1 mouse cellular context compared by ENCODE assay signal in the genomic region with DNA sequence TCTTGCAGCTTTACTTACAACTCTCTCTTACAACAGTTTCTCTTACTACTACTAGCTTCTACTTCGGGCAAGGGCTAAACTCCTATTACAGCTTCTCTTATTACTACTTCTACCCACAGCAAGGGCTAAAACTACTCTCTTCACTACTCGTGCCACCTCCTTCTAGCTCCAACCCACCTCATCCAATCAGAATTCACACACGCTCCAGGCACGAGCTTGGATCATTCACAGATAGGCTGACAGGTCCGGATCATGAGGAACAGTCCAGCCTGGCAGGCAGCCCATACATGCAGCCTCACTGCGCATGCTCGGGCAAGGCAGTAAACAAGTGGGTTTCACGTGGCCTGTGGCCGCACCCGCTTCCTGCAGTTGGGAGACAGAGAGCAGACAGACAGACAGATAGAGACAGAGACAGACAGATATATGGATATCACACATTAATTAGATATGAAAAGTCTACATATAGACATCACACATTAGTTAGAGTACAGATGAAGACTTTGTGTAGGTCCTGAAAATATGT.
TF ChIP-seq lines count a peak whose summit lies in the region.

No protein-coding gene starts in this region.

TF ChIP-seq in MEL, 35 proteins besides CTCF, POLR2A, EP300 and RAD21 (continued from another document):
- TF ChIP-seq ELF1 (IDR thresholded peaks at IDR 0.05; ENCODE audit: low read depth, low read length) (0 out of 2 replicates have a peak, but pooled peaks have one; percentile 4), E2F4 (IDR thresholded peaks at IDR 0.05; ENCODE audit: borderline replicate concordance, low read depth, low read length) (no peak), MYB (IDR thresholded peaks at IDR 0.05; ENCODE audit: low read depth, low read length) (no peak), MAZ (IDR thresholded peaks at IDR 0.05; ENCODE audit: low read depth, low read length) (no peak), RCOR1 (IDR thresholded peaks at IDR 0.05; ENCODE audit: low read depth, low read length) (no peak), USF2 (IDR thresholded peaks at IDR 0.05; ENCODE audit: borderline replicate concordance in 1 of 2, insufficient read depth in 1 of 2, low read depth in 1 of 2, low read length in 2 of 2) (no peak), POLR2AphosphoS2 (IDR thresholded peaks at IDR 0.05; ENCODE audit: low read length) (no peak), TCF12 (IDR thresholded peaks at IDR 0.05; ENCODE audit: low read depth, low read length) (0 out of 2 replicates have a peak, but pooled peaks have one; percentile 23), UBTF (IDR thresholded peaks at IDR 0.05; ENCODE audit: borderline replicate concordance, insufficient read depth, low read depth, low read length) (no peak), TBP (IDR thresholded peaks at IDR 0.05; ENCODE audit: low read depth, low read length) (0 out of 2 replicates have a peak, but pooled peaks have one; percentile 21), ETS1 (IDR thresholded peaks at IDR 0.05; ENCODE audit: low read depth, low read length) (peak; percentile 36; the same call in 1 of the 2 replicates), ZC3H11A (IDR thresholded peaks at IDR 0.05; ENCODE audit: low read depth, low read length) (no peak), MAX (IDR thresholded peaks at IDR 0.05; ENCODE audit: low read length) (peak; percentile 81), MXI1 (IDR thresholded peaks at IDR 0.05; ENCODE audit: low read depth, low read length) (peak; percentile 93), JUND (IDR thresholded peaks at IDR 0.05; ENCODE audit: low read depth, low read length) (no peak), SIN3A (IDR thresholded peaks at IDR 0.05; ENCODE audit: low read length) (peak; percentile 83), SMC3 (IDR thresholded peaks at IDR 0.05; ENCODE audit: low read depth, low read length) (no peak), GATA1 (IDR thresholded peaks at IDR 0.05; ENCODE audit: low read depth, low read length) (no peak), USF1 (IDR thresholded peaks at IDR 0.05; ENCODE audit: low read depth, low read length) (peak; percentile 71)
TF ChIP-seq in MEL: peak in this region for 13.
